Mouse (Mus musculus) right cerebral cortex, postnatal 14 days (tissue): ENCODE results near the gene Eif4e3.

Experiments used
- DNase-seq: peaks from one replicate; pipeline ENCODE4 v3.0.0; 2022

The Eif4e3 gene

DNA sequence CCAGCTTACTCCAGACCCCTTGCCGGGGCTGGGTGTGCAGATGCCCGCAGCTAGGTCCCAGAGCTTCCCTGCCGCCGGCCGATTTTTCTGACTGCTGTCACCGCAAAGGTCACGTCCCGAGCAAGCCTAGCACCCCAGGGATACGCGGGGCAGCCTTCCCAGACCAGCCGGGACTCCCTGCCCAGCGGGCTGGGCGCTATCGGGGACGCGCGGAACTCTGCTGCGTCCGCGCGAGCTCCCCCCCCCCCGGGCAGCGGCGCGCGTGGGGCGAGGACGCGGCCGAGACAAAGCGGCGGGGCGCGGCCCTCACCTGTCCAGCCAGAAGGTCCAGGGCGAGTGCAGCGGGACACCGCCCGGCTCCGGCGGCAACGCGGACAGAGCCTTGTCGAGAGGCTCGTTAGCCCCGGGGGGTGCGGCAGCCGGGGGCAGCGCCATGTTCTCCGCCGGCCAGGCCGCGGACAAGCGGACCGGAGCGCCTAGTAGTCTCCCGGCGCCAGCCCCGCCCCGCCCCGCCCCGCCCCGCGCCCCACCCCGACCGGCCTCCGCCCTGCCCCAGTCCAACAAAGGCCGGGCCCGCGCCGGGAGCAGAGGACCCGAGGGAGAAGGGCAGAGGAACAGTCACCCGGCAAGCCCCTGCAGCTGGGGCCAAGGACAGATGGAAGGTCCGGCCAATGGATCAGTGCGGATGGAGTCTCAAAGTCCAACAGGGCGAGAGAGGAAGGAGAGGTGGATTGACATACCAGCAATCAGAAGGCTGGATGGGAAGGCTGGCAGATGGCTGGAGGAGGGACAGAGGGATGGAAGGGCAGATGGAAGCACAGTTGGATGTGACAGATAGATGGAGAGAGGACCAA, at the start of gene Eif4e3, which contains the start of gene Gm20696:
Gene Eif4e3 (minus strand): TSS at position 454 of the 854 bp plus-strand sequence.
Gene Gm20696 (minus strand): TSS at position 480 of the 854 bp plus-strand sequence.
- DNase-seq, result no peak

DNA sequence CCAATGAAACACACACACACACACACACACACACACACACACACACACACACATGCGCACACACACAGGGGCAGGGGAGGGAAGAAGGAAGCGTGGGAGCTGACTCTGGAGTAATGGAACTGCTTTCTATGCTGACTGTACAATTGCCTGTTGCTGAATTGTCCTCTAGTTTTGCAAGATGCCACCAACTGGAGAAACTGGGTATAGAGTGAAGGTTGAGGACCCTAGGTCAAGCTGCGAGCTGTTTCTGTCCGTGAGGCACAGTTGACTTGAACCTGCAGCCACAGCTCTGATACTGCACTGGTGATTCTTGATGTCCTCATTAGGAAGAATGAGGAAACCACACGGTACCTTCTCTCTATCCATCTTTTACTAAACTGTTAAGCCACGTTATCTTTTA, 49.3 kb upstream of the Eif4e3 start:
- no peak for DNase-seq

DNA sequence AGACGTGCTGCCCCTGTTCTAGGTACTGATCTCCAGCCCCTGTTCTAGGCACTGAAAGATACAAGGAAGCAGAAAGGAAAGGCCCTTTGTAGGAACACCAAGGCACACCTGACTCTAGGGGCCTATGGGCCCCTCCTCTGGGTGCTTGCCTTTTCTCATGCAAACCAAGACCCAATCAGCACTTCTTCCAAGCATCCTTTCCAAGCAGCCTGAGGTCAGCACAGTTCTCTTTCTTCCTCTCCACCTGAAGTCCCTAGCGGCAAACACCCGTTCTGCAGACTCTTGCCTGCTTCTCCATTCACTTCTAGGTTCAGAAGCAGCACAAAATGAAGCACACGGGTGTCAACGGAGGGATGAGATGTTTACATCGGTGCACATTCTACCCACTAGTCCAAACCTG, 48.6 kb upstream of the Eif4e3 start:
- DNase-seq, result no peak

DNA sequence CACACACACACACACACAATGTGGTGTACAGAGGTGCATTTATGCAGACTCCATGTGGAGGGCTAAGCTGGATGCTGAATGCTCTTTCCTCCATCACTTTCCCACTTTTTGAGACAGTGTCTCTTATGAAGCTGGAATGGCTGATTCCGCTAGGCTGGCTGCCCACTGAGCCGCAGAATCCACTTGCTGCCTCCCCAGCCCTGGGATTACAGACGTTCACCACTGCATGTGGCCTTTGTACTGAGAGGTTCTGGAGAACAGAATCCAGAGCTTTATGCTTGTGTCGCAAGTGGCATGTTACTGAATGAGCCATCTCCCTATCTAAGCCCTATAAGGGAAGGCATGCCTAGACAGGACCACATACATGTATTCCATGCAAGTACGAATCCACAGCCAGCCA, 46.7 kb upstream of the Eif4e3 start:
- DNase-seq, result no peak

DNA sequence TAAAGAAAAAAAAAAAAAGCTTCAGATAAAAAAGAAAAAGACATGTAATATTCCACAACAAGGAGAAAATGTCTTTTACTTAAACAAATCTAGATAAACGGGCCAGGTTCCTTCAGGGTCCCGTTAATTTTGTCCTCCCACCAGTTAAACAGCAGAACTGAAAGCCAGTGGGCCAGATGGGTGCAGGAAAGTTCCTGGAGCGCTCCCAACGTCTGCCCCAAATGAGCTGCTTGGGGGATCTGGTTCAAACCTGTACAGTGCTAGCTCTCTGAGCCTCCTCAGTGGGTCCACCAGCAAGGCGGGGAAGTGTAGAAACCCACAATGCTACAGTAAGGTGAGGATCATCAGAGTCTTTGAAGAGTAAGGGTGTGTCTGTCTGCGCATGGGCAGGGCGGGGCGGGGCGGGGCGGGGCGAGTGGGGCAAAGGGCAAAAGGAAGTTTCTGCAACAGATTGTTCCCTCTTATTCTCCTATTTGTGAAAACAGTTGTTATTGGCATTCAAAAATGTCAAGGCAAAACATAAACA, 45.1 kb upstream of the Eif4e3 start:
- DNase-seq, result no peak

DNA sequence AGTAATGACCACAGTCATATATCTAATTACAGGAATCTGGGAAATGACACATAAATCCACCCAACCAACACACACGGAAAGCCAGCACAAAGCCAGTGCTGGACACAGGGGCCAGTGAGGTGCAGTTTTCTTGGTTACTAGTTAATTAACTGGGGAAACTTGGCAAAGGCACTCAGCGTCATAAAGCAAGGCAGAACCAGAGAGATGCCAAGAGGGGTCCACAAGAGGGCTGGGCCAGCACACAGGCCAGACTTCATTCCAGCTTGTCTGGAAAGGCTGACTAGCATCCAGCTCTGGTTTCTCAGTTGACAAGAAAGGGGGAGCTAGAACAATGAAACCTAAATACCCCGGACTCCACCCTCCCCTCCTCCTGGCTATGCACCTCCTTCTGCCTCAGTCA, 33.9 kb upstream of the Eif4e3 start:
- DNase-seq, result no peak

DNA sequence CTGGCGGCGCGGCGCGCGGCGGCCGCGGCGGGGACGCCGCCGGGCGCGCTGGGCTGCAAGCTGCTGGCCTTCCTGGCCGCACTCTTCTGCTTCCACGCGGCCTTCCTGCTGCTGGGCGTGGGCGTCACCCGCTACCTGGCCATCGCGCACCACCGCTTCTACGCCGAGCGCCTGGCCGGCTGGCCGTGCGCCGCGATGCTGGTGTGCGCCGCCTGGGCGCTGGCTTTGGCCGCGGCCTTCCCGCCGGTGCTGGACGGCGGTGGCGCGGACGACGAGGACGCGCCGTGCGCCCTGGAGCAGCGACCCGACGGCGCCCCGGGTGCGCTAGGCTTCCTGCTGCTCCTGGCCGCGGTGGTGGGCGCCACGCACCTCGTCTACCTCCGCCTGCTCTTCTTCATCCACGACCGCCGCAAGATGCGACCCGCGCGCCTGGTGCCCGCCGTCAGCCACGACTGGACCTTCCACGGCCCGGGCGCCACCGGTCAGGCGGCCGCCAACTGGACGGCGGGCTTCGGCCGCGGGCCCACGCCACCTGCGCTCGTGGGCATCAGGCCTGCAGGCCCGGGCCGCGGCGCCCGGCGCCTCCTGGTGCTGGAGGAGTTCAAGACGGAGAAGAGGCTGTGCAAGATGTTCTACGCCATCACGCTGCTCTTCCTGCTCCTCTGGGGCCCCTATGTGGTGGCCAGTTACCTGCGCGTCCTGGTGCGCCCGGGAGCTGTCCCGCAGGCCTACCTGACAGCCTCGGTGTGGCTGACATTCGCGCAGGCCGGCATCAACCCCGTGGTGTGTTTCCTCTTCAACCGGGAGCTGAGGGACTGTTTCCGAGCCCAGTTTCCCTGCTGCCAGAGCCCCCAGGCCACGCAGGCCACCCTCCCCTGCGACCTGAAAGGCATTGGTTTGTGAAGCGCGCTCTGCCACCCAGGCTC, 26.6 kb upstream of the Eif4e3 start:
- DNase-seq, result peak; percentile 23

DNA sequence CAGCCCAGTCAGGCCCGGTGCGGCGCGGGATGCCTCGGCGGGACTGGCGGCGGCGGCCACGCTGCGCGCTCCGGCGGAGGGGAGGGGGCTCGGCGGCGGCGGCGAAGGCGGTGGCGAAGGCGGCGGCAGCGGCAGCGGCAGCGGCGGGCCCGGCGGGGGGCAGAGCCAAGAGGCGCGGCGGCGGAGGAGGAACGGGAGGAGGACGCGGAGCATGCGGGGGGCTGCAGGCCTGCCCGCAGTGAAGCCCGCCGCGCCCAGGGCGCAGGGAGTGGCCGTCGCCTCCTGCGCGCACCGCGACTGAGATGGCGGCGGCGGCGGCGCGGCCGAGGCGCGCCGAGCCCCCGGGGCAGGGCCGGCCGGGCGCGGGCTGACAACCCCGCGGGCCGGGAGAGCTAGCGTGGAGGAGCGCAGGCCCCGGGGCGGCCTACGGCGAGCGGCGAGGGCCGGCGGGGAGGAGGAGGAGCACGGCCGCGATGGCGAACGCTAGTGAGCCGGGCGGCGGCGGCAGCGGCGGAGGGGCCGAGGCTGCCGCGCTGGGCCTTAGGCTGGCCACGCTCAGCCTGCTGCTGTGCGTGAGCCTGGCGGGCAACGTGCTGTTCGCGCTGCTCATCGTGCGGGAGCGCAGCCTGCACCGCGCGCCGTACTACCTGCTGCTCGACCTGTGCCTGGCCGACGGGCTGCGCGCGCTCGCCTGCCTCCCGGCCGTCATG, 25.8 kb upstream of the Eif4e3 start, which contains the start of gene Gpr27:
Gene Gpr27 (plus strand): TSS at position 474 of the 710 bp plus-strand sequence.
- DNase-seq, result peak; percentile 61

DNA sequence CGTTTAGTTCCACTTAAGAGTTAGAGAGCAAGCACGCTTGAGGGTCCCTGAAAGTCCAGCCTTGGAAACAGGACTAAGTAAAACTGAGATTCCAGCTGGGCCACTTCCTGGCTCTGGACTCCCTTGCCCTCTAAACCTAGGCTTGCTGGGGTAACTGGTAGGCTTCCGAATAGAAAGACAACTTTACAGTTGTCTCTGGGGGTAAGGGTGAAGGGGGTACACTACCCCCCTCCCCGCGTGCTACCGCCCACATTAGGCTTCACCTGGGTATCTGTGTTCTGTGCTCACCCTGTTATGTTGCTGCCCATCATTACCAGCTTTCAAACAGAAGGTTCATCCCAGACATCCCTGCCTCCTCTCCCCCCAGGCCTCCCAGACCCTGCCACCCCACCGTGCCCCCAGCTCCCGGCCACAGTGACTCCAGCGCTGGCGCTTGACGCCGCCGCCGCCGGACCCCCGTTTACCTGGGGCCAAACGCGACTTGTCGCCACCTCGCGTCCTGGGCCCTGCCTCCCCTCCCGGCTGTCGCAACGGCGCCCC, 25.2 kb upstream of the Eif4e3 start:
- no peak for DNase-seq

DNA sequence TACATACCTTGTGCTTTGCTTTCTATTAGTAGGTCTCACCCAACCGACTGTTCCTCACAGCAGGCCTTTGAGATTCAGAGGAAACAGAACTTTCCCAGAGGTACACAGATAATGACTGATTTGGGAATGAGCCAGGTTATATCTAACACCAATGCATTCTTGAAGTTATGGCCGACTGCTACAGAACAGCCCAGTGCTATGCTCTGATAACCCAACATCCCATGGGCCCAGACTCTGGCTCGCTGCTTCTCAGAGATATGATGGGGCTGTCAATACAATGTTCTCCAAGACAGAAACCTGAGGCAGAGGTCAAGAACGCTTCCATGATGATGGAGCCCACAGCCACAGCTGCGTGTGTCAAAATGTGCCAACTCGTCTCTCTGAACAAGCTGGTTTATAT, 21.9 kb upstream of the Eif4e3 start:
- no peak for DNase-seq

DNA sequence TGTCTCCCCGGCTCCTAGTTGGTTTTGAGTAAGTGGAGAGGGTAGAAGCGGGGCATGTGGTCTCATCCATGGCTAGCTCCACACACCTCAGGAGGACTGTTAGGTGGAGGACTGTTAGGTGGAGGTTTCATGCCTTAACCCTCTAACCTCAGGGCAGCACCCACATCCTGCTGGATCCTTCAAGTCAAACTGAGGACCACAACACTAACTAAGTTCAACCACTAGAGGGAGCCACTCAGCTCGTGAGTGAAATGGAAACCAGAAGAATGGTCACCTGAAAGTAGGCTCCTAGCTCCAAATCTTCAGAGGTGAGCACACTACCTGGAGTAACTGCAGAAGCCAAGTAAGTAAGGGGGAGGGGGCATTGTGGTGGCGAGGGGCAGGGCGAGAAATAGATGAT, 18.3 kb upstream of the Eif4e3 start:
- DNase-seq, result no peak

DNA sequence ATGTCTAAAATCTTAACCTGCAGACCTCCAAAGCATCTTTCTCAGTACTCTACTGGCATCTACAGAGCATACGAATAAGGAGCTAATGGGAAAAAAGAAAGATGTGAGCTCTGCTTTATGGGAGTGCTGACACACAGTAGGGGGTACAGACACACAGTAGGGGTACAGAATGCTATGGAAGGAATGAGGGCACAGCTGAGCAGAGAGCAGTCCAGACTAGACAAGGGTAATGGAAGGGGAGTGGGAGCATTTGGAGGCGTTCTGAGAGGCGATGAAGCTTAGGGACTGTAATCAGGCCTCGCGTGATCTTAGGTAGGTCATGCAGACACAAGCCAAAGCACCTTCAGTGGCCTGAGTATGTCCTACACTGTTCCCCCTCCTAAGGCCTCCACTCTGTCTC, 17.4 kb upstream of the Eif4e3 start:
- no peak for DNase-seq

DNA sequence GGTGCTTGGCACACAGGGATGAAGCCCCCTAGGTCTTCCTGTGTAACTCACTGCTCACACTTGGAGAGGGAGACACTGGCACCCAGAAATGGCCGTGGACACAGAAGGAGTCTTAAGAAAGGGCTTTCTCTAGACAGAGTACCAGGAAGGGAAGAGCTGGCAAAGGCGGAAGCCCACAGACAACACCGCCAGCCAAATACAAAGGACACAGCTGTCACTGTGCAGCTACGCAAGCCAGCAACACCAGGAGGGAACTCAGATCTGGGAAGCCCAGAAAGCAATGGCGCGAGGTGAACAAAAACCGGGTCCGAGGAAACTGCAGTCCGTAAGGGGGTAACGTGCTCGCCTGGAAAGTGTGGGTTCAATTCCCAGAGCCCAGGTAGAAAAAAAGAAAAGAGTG, 11.5 kb upstream of the Eif4e3 start:
- DNase-seq, result no peak

DNA sequence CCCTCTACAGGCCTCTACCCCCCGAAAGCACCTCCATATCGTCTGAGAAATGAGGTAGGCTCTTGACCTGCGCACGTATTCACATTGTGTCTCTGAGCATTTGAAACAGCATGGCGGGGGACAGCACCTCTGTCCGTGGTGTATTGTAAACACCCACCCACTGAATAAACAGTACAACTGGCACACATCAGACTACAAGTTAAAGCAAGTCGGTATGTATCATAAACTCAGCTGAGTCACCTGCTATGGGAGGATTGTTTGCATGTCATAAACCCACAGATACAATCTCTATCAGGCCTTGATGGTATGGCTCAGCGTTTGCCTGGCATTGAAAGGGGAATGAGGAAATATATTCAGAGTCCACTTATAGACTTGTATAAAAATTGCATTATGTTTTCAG, 10.8 kb upstream of the Eif4e3 start:
- DNase-seq, result no peak

DNA sequence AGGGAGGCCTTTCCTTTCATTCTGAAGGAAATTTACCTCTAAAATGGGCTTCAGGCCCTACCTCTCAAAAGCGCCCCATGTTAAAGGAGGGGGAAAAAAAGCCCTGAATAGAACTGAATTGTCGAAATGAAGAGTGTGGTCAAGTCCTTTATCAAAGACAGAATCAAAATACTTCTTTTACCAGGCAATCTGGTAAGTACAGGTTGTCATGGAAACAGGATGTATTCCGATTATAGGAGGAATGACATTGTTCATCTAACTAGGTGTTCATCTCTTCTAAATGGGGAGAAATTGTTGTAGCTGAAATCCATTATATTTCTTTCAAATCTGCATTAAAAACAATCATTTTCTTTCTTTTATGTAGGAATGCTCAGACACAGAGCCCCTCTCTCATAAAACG, 7.9 kb upstream of the Eif4e3 start:
- no peak for DNase-seq

DNA sequence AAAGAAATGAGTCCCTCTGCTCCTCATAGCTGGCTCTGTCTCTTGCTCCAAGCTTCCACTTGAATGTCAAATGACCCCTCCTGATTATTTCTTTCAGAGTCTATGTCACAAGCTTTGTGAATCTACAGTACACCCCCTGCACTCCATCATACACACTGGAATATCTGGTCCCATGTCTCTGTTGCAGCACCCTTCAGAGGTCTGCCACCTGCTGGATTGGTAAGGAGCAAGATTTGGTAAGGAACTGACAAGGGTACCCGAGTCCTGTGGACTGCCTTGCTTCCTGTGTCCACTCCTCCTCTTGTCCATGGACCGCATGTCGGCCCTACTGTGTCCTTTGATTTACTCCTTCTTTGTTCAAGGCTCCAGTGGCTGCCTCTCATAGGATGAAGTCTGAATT, 5.2 kb upstream of the Eif4e3 start:
- DNase-seq, result no peak

DNA sequence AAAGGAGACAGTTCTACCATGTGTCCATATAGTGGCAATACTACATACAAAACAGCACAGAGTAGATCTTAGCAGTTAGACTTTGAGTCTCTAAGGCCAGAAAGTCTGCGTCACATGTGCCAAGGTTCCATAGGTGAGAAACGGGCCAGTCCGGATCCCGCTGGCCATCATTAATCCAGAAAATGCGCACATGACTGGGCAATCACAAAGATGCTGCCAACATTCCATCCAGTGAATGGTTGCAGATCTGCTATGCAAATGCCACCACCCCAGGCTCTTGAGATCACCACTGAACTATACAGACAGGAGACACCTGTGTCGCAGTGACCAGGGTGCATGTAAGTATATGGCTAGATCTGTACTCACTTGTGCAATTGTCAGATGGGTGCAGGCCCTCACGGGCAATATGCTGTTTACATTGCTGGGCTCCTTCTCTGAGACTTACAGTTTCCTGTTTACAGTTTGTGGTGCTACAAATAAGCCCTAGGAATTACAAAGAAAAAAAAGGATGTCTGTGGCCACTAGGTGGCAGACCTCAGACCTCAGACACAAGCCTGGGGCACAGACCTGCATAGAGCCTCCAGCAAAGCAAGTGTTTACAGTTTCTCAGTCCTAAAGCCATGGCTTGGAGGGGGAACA, 4.0 kb upstream of the Eif4e3 start:
- peak; percentile 55 for DNase-seq

DNA sequence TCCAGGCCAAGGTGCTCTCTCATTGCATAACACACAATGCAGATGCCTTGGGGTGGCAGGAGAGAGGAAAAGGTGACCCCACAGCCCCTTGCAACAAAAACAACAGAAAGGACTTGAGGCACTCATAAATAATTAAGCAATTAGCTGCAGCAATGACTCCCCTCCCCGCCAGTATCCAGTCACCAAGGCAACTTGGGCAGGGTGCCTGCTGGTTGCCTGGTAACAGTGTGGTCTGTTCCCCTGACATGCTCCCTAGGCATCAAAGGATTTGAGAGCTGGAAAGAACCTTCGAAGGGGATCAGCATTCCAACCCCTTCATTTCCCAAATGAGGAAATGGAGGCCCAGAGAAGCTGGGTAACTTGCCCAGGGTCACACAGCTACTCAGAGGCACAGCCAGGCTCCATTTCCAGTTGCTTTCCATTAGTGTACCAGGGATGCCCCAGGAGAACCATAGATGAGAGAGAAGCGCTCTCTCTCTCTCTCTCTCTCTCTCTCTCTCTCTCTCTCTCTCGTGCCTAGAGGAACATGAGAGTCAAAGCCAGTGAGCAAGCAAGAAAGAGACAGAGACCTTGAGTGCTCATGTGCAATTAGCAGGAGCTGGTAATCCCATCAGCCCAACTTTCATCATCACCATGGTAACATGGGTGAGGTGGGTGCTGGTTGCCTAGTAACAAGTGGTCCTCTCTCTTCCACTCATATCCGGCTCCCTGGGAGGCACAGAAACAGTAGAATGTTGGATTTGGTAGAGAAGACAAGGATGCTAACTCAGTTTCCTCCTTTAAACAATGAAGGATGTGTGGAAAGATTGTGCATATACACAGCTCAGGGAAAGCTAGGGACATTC, 3.1 kb upstream of the Eif4e3 start:
- DNase-seq, result peak; percentile 77

DNA sequence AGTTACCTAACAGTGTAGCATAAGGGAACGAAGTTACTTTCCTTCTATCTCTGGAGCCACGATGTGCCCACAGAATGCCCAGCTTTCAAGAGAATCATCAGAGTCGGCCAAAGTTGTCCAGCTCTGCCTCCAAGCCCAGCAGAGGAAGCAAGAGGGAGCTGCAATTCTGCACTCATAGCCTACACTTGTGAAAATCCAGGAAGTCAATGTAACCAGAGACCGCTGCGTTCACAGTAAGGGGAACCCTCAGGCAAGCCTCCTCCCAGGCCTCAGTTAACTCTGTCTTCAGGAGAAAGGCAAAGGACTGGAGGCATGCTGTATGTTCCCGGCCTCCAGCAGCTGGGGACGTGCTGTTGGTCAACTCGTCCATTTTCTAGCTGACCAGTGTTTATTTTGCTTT, 719 bp upstream of the Eif4e3 start:
- no peak for DNase-seq

DNA sequence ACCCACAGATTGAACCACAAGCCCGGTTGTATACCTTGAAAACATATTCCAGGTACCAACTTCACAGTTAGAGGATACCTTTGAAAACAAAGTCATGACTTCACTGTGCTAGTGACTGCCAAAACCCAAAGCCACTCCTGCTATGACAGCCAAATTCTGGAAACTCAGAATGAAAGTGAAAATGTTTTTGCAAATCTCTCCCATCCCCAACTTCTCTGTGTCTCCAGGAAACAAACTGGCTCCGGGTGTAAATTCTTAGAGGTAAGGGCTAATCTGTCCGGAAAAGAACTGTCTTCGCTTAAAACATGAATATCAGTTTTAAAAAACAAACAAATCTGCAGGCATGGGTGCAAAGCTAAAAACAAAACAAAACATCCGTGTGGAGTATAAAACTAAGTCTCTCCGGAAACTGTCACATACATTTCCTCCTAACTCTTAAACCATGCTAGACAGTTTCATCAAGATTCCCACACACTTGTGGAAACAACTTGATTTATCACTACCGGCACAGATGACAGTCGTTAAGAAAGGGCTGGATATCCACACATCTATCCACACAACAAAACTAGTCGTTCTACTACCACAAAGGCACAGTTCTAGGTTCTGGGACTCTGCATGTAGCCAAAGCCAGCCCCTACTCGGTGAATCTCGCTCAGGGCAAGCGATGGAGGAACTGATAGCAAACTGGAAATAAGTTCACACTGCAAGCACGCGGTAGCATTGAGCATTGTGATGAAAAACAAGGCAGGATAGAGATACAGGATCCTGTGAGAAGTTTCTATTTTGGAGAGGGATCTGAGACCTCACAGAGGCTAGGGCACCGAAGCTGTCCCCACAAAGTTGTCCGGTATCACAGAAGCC, 884 bp downstream of the Eif4e3 start:
- no peak for DNase-seq
